Mouse (Mus musculus) forebrain, embryonic 13.5 days (tissue): ENCODE measurements around the gene Prpf3. TPM values are rescaled to one million over a fixed set of nuclear protein-coding genes. Genes with fewer than 3 reads are reported as not detected.
"Not testable (repeated sequence)": the region's sequence is repeated elsewhere in the genome, so short reads cannot be mapped to it uniquely, and the experiment has no call there.

Experiments
- ATAC-seq: fragments of 200-750 bp; cut with Nextera tagmentation; 2 replicates; pipeline ENCODE4 v1.8.0; 2017
- H3K27ac ChIP-seq: fragments of 300-500 bp; sonication (generic); 2 replicates; pipeline ENCODE4 v1.5.1; 2015; ENCODE audit warnings: inconsistent platforms, mild to moderate bottlenecking, moderate library complexity
- H3K27me3 ChIP-seq: fragments of 300-500 bp; sonication (generic); 2 replicates; pipeline ENCODE4 v1.6.1; 2015; ENCODE audit warnings: mild to moderate bottlenecking, inconsistent platforms
- H3K36me3 ChIP-seq: fragments of 300-500 bp; sonication (generic); 2 replicates; pipeline ENCODE4 v1.6.1; 2015; ENCODE audit warnings: mild to moderate bottlenecking, inconsistent platforms; ENCODE audit not compliant: poor library complexity, severe bottlenecking
- H3K4me1 ChIP-seq: fragments of 300-500 bp; sonication (generic); 2 replicates; pipeline ENCODE4 v1.6.1; 2015; ENCODE audit warnings: inconsistent platforms
- H3K4me2 ChIP-seq: fragments of 300-500 bp; sonication (generic); 2 replicates; pipeline ENCODE4 v1.6.1; 2015; ENCODE audit warnings: inconsistent platforms, mild to moderate bottlenecking, moderate library complexity
- H3K4me3 ChIP-seq: fragments of 300-500 bp; sonication (generic); 2 replicates; pipeline ENCODE4 v1.5.1; 2015; ENCODE audit warnings: mild to moderate bottlenecking, inconsistent platforms
- H3K9ac ChIP-seq: fragments of 300-500 bp; sonication (generic); 2 replicates; pipeline ENCODE4 v1.6.1; 2015; ENCODE audit warnings: mild to moderate bottlenecking, inconsistent platforms
- H3K9me3 ChIP-seq: fragments of 300-500 bp; sonication (generic); replicated peaks from 2 replicates; pipeline ENCODE4 v1.6.1; 2016; ENCODE audit warnings: inconsistent platforms
- WGBS: fragments of 180-500 bp; shearing (Covaris S2); methylation state at CpG from one replicate; pipeline ENCODE4 v1.1.7; 2015; 5-methylcytosine and 5-hydroxymethylcytosine counted together
- polyA plus RNA-seq: library from polyadenylated mRNA; unstranded; fragments of >200 nt; fragmentation: Nextera tagmentation; extraction: Ambion mirVana; gene quantifications from 2 replicates; pipeline ENCODE4 v1.2.1, GENCODE M21; 2015

Prpf3 gene
- polyA plus RNA-seq, 1 experiment from 2014 or later, result 50.9 TPM

DNA sequence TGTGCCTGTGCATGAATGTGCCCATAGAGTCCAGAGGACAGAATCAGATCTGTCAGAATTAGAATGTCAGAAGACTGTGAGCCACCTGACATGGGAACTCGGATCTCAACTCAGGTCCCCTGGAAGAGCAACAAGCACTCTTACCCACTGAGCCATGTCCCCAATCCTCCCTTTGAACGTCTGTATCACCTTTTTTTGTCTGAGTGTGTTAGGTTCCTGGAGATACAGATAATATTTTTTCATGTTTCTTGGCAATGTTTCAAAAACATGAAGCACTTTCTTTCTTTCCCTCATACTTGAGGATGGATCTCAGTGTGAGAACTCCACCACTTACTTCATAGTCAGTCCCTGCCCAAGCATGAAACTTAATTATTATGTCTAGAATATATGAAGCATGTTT, 47.3 kb downstream of the Prpf3 start:
- H3K4me2 ChIP-seq, result no peak overlapping the region
- no peak overlapping the region for H3K9ac ChIP-seq
- no peaks in the 10 kb centered on the region for H3K4me1 ChIP-seq
- no peak overlapping the region for H3K4me3 ChIP-seq
- WGBS, result 67% methylated on average over 2 of the region's 2 CpGs
- H3K27me3 ChIP-seq, result no peaks in the 10 kb centered on the region
- H3K9me3 ChIP-seq, result no peaks in the 10 kb centered on the region
- no peak overlapping the region for H3K27ac ChIP-seq
- peaks cover 32% of the 10 kb centered on the region for H3K36me3 ChIP-seq
- no peak for ATAC-seq

- H3K27me3 ChIP-seq, H3K9ac ChIP-seq, H3K4me2 ChIP-seq, H3K4me1 ChIP-seq, ATAC-seq, H3K9me3 ChIP-seq, H3K4me3 ChIP-seq, H3K27ac ChIP-seq: not testable (repeated sequence)
- 83% methylated on average over 6 of the region's 6 CpGs for WGBS
- peaks cover 32% of the 10 kb centered on the region for H3K36me3 ChIP-seq
These were observed 48.1 kb downstream of the Prpf3 start for GRCm38 (mm10) chr3:95807630-95808029.

GRCm38 (mm10) chr3:95806677-95807076, 49.0 kb downstream of the Prpf3 start:
- H3K4me2 ChIP-seq, result no peak overlapping the region
- no peaks in the 10 kb centered on the region for H3K9me3 ChIP-seq
- H3K27ac ChIP-seq, result no peak overlapping the region
- H3K4me3 ChIP-seq, result no peak overlapping the region
- no peaks in the 10 kb centered on the region for H3K27me3 ChIP-seq
- H3K4me1 ChIP-seq, result no peaks in the 10 kb centered on the region
- ATAC-seq, result no peak
- H3K9ac ChIP-seq, result no peak overlapping the region
- peaks cover 27% of the 10 kb centered on the region for H3K36me3 ChIP-seq
- WGBS, result 94% methylated on average over 1 of the region's 1 CpGs

DNA sequence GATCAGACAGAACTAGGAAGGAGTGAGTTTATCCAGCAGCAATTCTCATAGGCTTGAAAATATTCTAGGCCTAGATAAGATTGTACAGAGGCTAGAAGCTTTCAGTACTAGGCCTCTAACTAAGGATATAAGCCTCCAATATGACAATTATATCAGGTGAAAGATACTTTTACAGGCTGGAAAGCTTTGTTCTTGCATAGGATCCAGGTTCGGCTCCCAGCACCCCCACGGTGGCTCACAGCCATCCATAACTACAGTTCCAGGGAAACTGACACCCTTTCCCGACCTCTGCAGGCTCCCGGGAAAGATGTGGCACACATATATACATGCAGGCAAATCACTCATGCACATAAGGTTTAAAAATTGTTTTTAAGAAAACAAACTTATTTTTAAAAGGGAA, 51.8 kb downstream of the Prpf3 start:
- no peak overlapping the region for H3K4me3 ChIP-seq
- no peak overlapping the region for H3K27ac ChIP-seq
- no peak for ATAC-seq
- 93% methylated on average over 4 of the region's 4 CpGs for WGBS
- no peaks in the 10 kb centered on the region for H3K27me3 ChIP-seq
- peaks cover 26% of the 10 kb centered on the region for H3K36me3 ChIP-seq
- H3K9me3 ChIP-seq, result no peaks in the 10 kb centered on the region
- H3K4me2 ChIP-seq, result no peak overlapping the region
- no peak overlapping the region for H3K9ac ChIP-seq
- H3K4me1 ChIP-seq, result no peaks in the 10 kb centered on the region

GRCm38 (mm10) chr3:95798756-95799155, 56.9 kb downstream of the Prpf3 start:
- Histone ChIP-seq H3K4me3 (no peak overlapping the region), H3K27me3 (no peaks in the 10 kb centered on the region), H3K4me1 (no peaks in the 10 kb centered on the region), H3K4me2 (no peak overlapping the region), H3K9me3 (no peaks in the 10 kb centered on the region), H3K36me3 (peaks cover 2% of the 10 kb centered on the region; the same call in 1 of the 2 replicates), H3K27ac (no peak overlapping the region), H3K9ac (no peak overlapping the region)
- no peak for ATAC-seq
- WGBS, result 87% methylated on average over 4 of the region's 4 CpGs

DNA sequence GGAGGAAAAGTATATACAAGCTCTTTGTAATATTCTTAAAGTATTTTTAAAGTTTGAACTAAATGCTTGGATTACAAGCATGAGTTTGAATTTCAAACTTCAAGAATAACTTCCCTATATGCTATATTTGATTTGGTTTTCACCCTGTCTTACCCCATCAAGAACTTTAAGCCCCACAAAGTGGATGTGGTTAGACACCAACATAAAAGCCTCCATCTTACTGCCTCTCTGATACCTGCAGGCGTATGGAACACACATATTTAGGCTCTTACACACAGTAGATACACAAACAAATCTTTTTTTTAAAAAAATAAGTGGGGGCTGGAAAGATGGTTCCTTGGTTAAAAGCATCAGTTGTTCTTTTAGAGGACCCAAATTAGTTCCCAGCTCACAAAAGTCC, 61.4 kb downstream of the Prpf3 start:
- Histone ChIP-seq H3K36me3 (no peaks in the 10 kb centered on the region), H3K4me2 (no peak overlapping the region), H3K9ac (no peak overlapping the region), H3K27me3 (no peaks in the 10 kb centered on the region), H3K9me3 (no peaks in the 10 kb centered on the region), H3K4me1 (no peaks in the 10 kb centered on the region), H3K27ac (no peak overlapping the region), H3K4me3 (no peak overlapping the region)
- 80% methylated on average over 1 of the region's 1 CpGs for WGBS
- ATAC-seq, result no peak

DNA sequence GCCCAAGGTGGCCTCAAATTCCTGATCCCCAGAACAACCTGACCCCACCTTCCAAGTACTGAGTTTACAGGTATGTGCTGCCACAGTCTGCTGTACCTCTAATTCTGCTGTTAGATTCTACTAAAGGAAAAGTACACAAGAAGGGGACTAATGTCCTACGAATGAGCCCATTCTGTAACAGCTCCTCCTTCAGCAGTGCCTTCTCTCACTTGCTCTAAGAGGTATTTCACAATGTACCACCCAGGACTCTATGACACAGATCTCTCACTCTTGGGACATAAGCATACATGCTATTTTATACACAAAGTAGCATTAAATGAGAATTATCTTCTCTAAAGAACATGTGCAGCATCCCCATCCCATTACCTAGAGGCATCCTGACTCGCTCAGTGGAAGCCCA, 62.0 kb downstream of the Prpf3 start:
- no peak overlapping the region for H3K9ac ChIP-seq
- 80% methylated on average over 2 of the region's 2 CpGs for WGBS
- 0 out of 2 replicates have a peak, but pooled peaks cover under 1% of the 10 kb centered on the region for H3K36me3 ChIP-seq
- no peak for ATAC-seq
- no peak overlapping the region for H3K4me2 ChIP-seq
- H3K27ac ChIP-seq, result no peak overlapping the region
- H3K4me1 ChIP-seq, result no peaks in the 10 kb centered on the region
- H3K4me3 ChIP-seq, result no peak overlapping the region
- no peaks in the 10 kb centered on the region for H3K27me3 ChIP-seq
- H3K9me3 ChIP-seq, result no peaks in the 10 kb centered on the region

- no peak overlapping the region for H3K9ac ChIP-seq
- H3K27ac ChIP-seq, result no peak overlapping the region
- no peak overlapping the region for H3K4me2 ChIP-seq
- H3K4me1 ChIP-seq, result no peaks in the 10 kb centered on the region
- ATAC-seq, result no peak
- WGBS, result 91% methylated on average over 4 of the region's 4 CpGs
- H3K4me3 ChIP-seq, result no peak overlapping the region
- H3K9me3 ChIP-seq, result no peaks in the 10 kb centered on the region
- no peaks in the 10 kb centered on the region for H3K27me3 ChIP-seq
- peaks cover 73% of the 10 kb centered on the region for H3K36me3 ChIP-seq
These were observed 70.2 kb downstream of the Prpf3 start for GRCm38 (mm10) chr3:95785501-95785900.

Other genes with a start within 250 kb of the Prpf3 start
- 98.1 and 108 TPM in 2 replicates for gene Ensa, start 230.9 kb downstream of the Prpf3 start, polyA plus RNA-seq
- 40.3 and 44.0 TPM in 2 replicates for gene Mcl1, start 197.1 kb downstream of the Prpf3 start, polyA plus RNA-seq
- 0.53 and 0.80 TPM in 2 replicates for gene Adamtsl4, start 168.0 kb downstream of the Prpf3 start, polyA plus RNA-seq
- 9.5 and 12.2 TPM in 2 replicates for gene Ecm1, start 116.3 kb downstream of the Prpf3 start, polyA plus RNA-seq
- gene Tars2, start 95.7 kb downstream of the Prpf3 start, polyA plus RNA-seq, result 42.8 and 50.9 TPM in 2 replicates
- gene Rprd2, start 37.0 kb downstream of the Prpf3 start, polyA plus RNA-seq, result 22.7 and 23.5 TPM in 2 replicates
- 334 and 380 TPM in 2 replicates for gene Mrps21, start 15.6 kb upstream of the Prpf3 start, polyA plus RNA-seq
- 5.2 and 5.4 TPM in 2 replicates for gene Ciart, start 26.4 kb upstream of the Prpf3 start, polyA plus RNA-seq
- 11.8 and 12.4 TPM in 2 replicates for gene BC028528, start 36.1 kb upstream of the Prpf3 start, polyA plus RNA-seq
- gene Aph1a, start 38.1 kb upstream of the Prpf3 start, polyA plus RNA-seq, result 28.3 and 34.4 TPM in 2 replicates
- gene Car14, start 48.8 kb upstream of the Prpf3 start, polyA plus RNA-seq, result 23.1 and 27.4 TPM in 2 replicates
- 322 and 341 TPM in 2 replicates for gene Anp32e, start 73.4 kb upstream of the Prpf3 start, polyA plus RNA-seq
- 80.4 and 85.1 TPM in 2 replicates for gene Plekho1, start 140.1 kb upstream of the Prpf3 start, polyA plus RNA-seq
- 51.9 and 62.2 TPM in 2 replicates for gene Vps45, start 202.6 kb upstream of the Prpf3 start, polyA plus RNA-seq
- gene Otud7b, start 248.6 kb upstream of the Prpf3 start, polyA plus RNA-seq, result 11.9 and 12.4 TPM in 2 replicates